8 mouse cellular contexts compared by ENCODE assay signal in the genomic region with DNA sequence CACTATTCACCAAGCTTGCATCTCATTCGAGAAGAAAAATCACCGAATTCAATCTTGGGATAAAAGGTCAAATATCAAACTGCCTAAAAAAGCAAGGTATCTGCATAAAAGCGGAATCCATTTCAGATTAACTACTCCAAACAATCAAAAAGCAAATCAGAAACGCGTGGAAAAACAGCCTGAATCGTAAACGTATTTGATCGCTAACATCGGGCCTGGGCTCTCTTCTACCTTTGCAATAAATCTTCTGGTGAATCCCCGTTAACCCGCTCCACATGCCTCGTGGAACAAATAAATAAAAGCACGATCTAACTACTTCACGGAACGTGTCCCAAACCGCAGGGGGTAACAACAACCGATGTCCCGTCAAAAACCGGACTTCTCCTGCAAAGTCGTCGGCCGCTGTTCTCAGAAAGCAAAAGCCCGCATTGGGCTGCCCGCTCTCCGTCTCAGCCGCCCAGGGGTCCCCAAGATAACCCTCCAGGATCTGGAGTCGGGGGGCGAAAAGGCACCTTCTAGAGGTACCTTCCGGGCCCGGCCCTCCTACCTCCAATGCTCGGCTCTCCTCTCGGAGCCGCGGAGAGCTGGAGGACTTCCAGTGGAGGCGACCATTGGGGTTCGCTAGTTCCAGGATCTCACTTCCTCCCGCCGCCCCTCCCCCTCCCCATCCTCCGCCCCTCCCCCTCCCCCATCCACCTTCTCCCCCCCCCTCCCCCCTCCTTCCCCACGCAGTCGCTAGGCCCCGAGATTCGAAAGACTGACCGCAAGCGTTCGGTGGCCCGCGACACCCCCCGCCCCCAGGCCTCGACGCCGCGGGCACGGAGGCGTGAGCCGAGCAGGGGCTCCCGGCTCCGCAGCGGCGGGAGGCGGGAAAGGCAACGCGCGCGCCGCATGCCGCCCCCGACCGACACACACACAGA. TPM values are rescaled to one million over a fixed set of nuclear protein-coding genes. Genes with fewer than 3 reads are reported as not detected.
DNase-seq lines count a peak whose midpoint lies in the region; ATAC-seq lines count a peak whose summit lies in the region.

No protein-coding gene starts in this region.

- peak; percentile 9 for ATAC-seq in activated CD4-positive, CD25-positive, alpha-beta regulatory T cell, adult 4 months
- ATAC-seq in liver, embryonic 12.5 days, result peak; percentile 25

- peak overlapping the region; percentile 81 for H3K9ac ChIP-seq in liver, embryonic 12.5 days

- peak overlapping the region; percentile 74 for H3K4me3 ChIP-seq in liver, embryonic 12.5 days

- H3K9me3 ChIP-seq in liver, embryonic 12.5 days (replicated peaks), result no peaks in the 10 kb centered on the region

- 0 out of 2 replicates have a peak, but pooled peaks cover 4% of the 10 kb centered on the region for H3K27me3 ChIP-seq in liver, embryonic 12.5 days (replicated peaks)

- H3K4me1 ChIP-seq in liver, embryonic 12.5 days, result peaks cover 23% of the 10 kb centered on the region

- H3K27ac ChIP-seq in liver, embryonic 12.5 days, result peak overlapping the region; percentile 79

- DNase-seq in 3T3-L1 (ENCODE audit: low read depth, low spot score), result peak; percentile 36
- DNase-seq in embryo, embryonic 11 days, result peak; percentile 61
- peak; percentile 10 to 24 for DNase-seq in heart, adult 9 months (ENCODE audit: low spot score in 2 of 2)
- DNase-seq in kidney, adult 9 months, result peak; percentile 36
- DNase-seq in naive thymus-derived CD4-positive, alpha-beta T cell, adult 2 months (ENCODE audit: low read depth), result peak; percentile 35
- peak; percentile 60 for DNase-seq in testis, postnatal 10 days (ENCODE audit: low spot score)

- peak overlapping the region; percentile 66 for H3K4me2 ChIP-seq in liver, embryonic 12.5 days

- peaks cover 6% of the 10 kb centered on the region; the same call in 1 of the 2 replicates for H3K36me3 ChIP-seq in liver, embryonic 12.5 days

- WGBS in liver, embryonic 12.5 days (ENCODE audit: insufficient replicate concordance), result 14% methylated on average over 51 of the region's 69 CpGs

RNA-seq across cellular contexts. Expression of a gene that starts 1.0 kb away (rescaled TPM):
- 100 to 1,000 TPM; 288 to 344 TPM for polyA plus RNA-seq in activated CD4-positive, CD25-positive, alpha-beta regulatory T cell, adult 4 months (2017; shearing (Covaris generic))
- 67.8 and 70.1 TPM in 2 replicates for polyA plus RNA-seq in liver, embryonic 12.5 days (2016; fragmentation: Nextera tagmentation; extraction: Ambion mirVana)

Comparison
In these comparisons a context has a peak if more than half of its experiments do, and no peak if none do; other contexts are left out.
1. Peak in every context shown above with its lines: DNase-seq, ATAC-seq, H3K4me3 ChIP-seq and H3K27ac ChIP-seq.